Mouse (Mus musculus): Measurements from ENCODE around the gene Btbd1. TPM values are rescaled to one million over a fixed set of nuclear protein-coding genes. Genes with fewer than 3 reads are reported as not detected.

Gene Btbd1
- 87.2 and 95.1 TPM in 2 replicates for polyA plus RNA-seq (2015; fragmentation: Nextera tagmentation; extraction: Ambion mirVana)

GRCm38 (mm10) chr7:81829379-81829894 lies at the start of gene Btbd1:
Btbd1 (minus strand) TSS chr7:81829431.
- H3K36me3 ChIP-seq, result no peaks in the 10 kb centered on the region
- H3K4me1 ChIP-seq (replicated peaks), result peaks cover 40% of the 10 kb centered on the region
- H3K9ac ChIP-seq, result peak within 1 kb of the TSS; percentile 95
- WGBS, result under 1% methylated on average over 56 of the region's 58 CpGs
- peak within 1 kb of the TSS; percentile 97 for H3K27ac ChIP-seq
- H3K4me2 ChIP-seq, result peak within 1 kb of the TSS; percentile 78
- no peaks in the 10 kb centered on the region for H3K9me3 ChIP-seq
- peak within 1 kb of the TSS; percentile 86 for H3K4me3 ChIP-seq
- ATAC-seq (ENCODE audit: low FRiP score), result peak; percentile 91
- no peaks in the 10 kb centered on the region for H3K27me3 ChIP-seq

GRCm38 (mm10) chr7:81875372-81875771 lies 46.1 kb upstream of the Btbd1 start:
- ATAC-seq (ENCODE audit: low FRiP score), result no peak; the same call in 1 of the 2 replicates
- Histone ChIP-seq H3K27ac (peak overlapping the region; percentile 41; the same call in 1 of the 2 replicates), H3K9me3 (no peaks in the 10 kb centered on the region), H3K4me2 (no peak overlapping the region), H3K36me3 (peaks cover 6% of the 10 kb centered on the region; the same call in 1 of the 2 replicates), H3K27me3 (no peaks in the 10 kb centered on the region), H3K4me1 (replicated peaks) (peaks cover 9% of the 10 kb centered on the region; the same call in 1 of the 2 replicates), H3K4me3 (no peak overlapping the region), H3K9ac (no peak overlapping the region)
- 83% methylated on average over 9 of the region's 9 CpGs for WGBS

GRCm38 (mm10) chr7:81874636-81875035 lies 45.4 kb upstream of the Btbd1 start:
- Histone ChIP-seq H3K27me3 (no peaks in the 10 kb centered on the region), H3K4me2 (no peak overlapping the region), H3K9me3 (no peaks in the 10 kb centered on the region), H3K27ac (no peak overlapping the region), H3K9ac (no peak overlapping the region), H3K36me3 (peaks cover 6% of the 10 kb centered on the region; the same call in 1 of the 2 replicates), H3K4me1 (replicated peaks) (peaks cover 9% of the 10 kb centered on the region; the same call in 1 of the 2 replicates), H3K4me3 (no peak overlapping the region)
- no peak for ATAC-seq (ENCODE audit: low FRiP score)
- 65% methylated on average over 6 of the region's 6 CpGs for WGBS

GRCm38 (mm10) chr7:81873807-81874206 lies 44.6 kb upstream of the Btbd1 start:
- Histone ChIP-seq H3K9me3 (no peaks in the 10 kb centered on the region), H3K4me2 (no peak overlapping the region), H3K27ac (no peak overlapping the region), H3K36me3 (peaks cover 6% of the 10 kb centered on the region; the same call in 1 of the 2 replicates), H3K9ac (no peak overlapping the region), H3K27me3 (no peaks in the 10 kb centered on the region), H3K4me1 (replicated peaks) (peaks cover 9% of the 10 kb centered on the region; the same call in 1 of the 2 replicates), H3K4me3 (no peak overlapping the region)
- ATAC-seq (ENCODE audit: low FRiP score), result no peak
- WGBS, result 64% methylated on average over 1 of the region's 1 CpGs

- H3K36me3 ChIP-seq, result no peaks in the 10 kb centered on the region
Observed at GRCm38 (mm10) chr7:81872493-81873013, 43.3 kb upstream of the Btbd1 start.

GRCm38 (mm10) chr7:81868158-81868557 lies 38.9 kb upstream of the Btbd1 start:
- H3K9ac ChIP-seq, result no peak overlapping the region
- peaks cover 3% of the 10 kb centered on the region; the same call in 1 of the 2 replicates for H3K4me1 ChIP-seq (replicated peaks)
- ATAC-seq (ENCODE audit: low FRiP score), result peak; percentile 75
- WGBS, result 24% methylated on average over 6 of the region's 6 CpGs
- no peaks in the 10 kb centered on the region for H3K27me3 ChIP-seq
- 0 out of 2 replicates have a peak overlapping the region, but pooled peaks have one; percentile 25 for H3K27ac ChIP-seq
- H3K36me3 ChIP-seq, result no peaks in the 10 kb centered on the region
- H3K9me3 ChIP-seq, result no peaks in the 10 kb centered on the region
- H3K4me3 ChIP-seq, result no peak overlapping the region
- H3K4me2 ChIP-seq, result no peak overlapping the region

More at GRCm38 (mm10) chr7:81872493-81873013, 43.3 kb upstream of the Btbd1 start:
- 82% methylated on average over 13 of the region's 13 CpGs for WGBS
- no peak for ATAC-seq (ENCODE audit: low FRiP score)
- Histone ChIP-seq H3K4me3 (no peak overlapping the region), H3K27me3 (no peaks in the 10 kb centered on the region), H3K9ac (no peak overlapping the region), H3K9me3 (no peaks in the 10 kb centered on the region), H3K4me2 (no peak overlapping the region), H3K4me1 (replicated peaks) (peaks cover 12% of the 10 kb centered on the region), H3K27ac (no peak overlapping the region)

- Histone ChIP-seq H3K36me3 (no peaks in the 10 kb centered on the region), H3K27ac (no peak overlapping the region), H3K4me3 (no peak overlapping the region), H3K27me3 (no peaks in the 10 kb centered on the region), H3K4me1 (replicated peaks) (peaks cover 3% of the 10 kb centered on the region; the same call in 1 of the 2 replicates), H3K9me3 (no peaks in the 10 kb centered on the region), H3K9ac (no peak overlapping the region), H3K4me2 (no peak overlapping the region)
- WGBS, result 92% methylated on average over 9 of the region's 9 CpGs
- no peak for ATAC-seq (ENCODE audit: low FRiP score)
Observed at GRCm38 (mm10) chr7:81867231-81867930, 38.1 kb upstream of the Btbd1 start.

- H3K4me1 ChIP-seq (replicated peaks), result peaks cover 6% of the 10 kb centered on the region
- no peak for ATAC-seq (ENCODE audit: low FRiP score)
- H3K9ac ChIP-seq, result no peak overlapping the region
- 89% methylated on average over 6 of the region's 6 CpGs for WGBS
- no peaks in the 10 kb centered on the region for H3K9me3 ChIP-seq
- no peak overlapping the region for H3K27ac ChIP-seq
- peaks cover 6% of the 10 kb centered on the region; the same call in 1 of the 2 replicates for H3K27me3 ChIP-seq
- no peak overlapping the region for H3K4me2 ChIP-seq
- no peaks in the 10 kb centered on the region for H3K36me3 ChIP-seq
- H3K4me3 ChIP-seq, result no peak overlapping the region
Observed at GRCm38 (mm10) chr7:81865937-81866336, 36.7 kb upstream of the Btbd1 start.

- no peak for ATAC-seq (ENCODE audit: low FRiP score)
- H3K9me3 ChIP-seq, result no peaks in the 10 kb centered on the region
- H3K4me1 ChIP-seq (replicated peaks), result peaks cover 16% of the 10 kb centered on the region
- no peaks in the 10 kb centered on the region for H3K36me3 ChIP-seq
- no peak overlapping the region for H3K27ac ChIP-seq
- H3K27me3 ChIP-seq, result peaks cover 19% of the 10 kb centered on the region
- no peak overlapping the region for H3K4me3 ChIP-seq
- no peak overlapping the region for H3K9ac ChIP-seq
- WGBS, result 89% methylated on average over 6 of the region's 6 CpGs
- no peak overlapping the region for H3K4me2 ChIP-seq
Observed at GRCm38 (mm10) chr7:81864552-81864951, 35.3 kb upstream of the Btbd1 start.

GRCm38 (mm10) chr7:81862587-81863583 lies 33.7 kb upstream of the Btbd1 start:
- Histone ChIP-seq H3K4me2 (no peak overlapping the region), H3K27me3 (peaks cover 27% of the 10 kb centered on the region), H3K4me1 (replicated peaks) (peaks cover 30% of the 10 kb centered on the region), H3K9me3 (no peaks in the 10 kb centered on the region), H3K36me3 (no peaks in the 10 kb centered on the region), H3K9ac (no peak overlapping the region), H3K4me3 (no peak overlapping the region), H3K27ac (no peak overlapping the region)
- WGBS, result 72% methylated on average over 24 of the region's 24 CpGs
- no peak for ATAC-seq (ENCODE audit: low FRiP score)

GRCm38 (mm10) chr7:81861921-81862320 lies 32.7 kb upstream of the Btbd1 start:
- Histone ChIP-seq H3K27ac (no peak overlapping the region), H3K9me3 (no peaks in the 10 kb centered on the region), H3K36me3 (no peaks in the 10 kb centered on the region), H3K9ac (no peak overlapping the region), H3K4me2 (no peak overlapping the region), H3K4me1 (replicated peaks) (peaks cover 31% of the 10 kb centered on the region), H3K27me3 (peaks cover 37% of the 10 kb centered on the region), H3K4me3 (no peak overlapping the region)
- ATAC-seq (ENCODE audit: low FRiP score), result no peak
- 67% methylated on average over 4 of the region's 4 CpGs for WGBS
